Mouse (Mus musculus) brown adipose tissue, adult 24 weeks (tissue): ENCODE measurements around the gene Nr1i2. TPM values are rescaled to one million over a fixed set of nuclear protein-coding genes. Genes with fewer than 3 reads are reported as not detected.
"Not testable (repeated sequence)": the region's sequence is repeated elsewhere in the genome, so short reads cannot be mapped to it uniquely, and the experiment has no call there.

Source experiments
- H3K27ac ChIP-seq: fragments of 200-500 bp; replicated peaks from 2 replicates; pipeline ENCODE4 v1.5.1; 2012; ENCODE audit warnings: low read depth, mild to moderate bottlenecking, low read length
- H3K4me1 ChIP-seq: fragments of 200-500 bp; 2 replicates; pipeline ENCODE4 v1.6.1; 2012; ENCODE audit warnings: low read length, mixed read lengths; ENCODE audit not compliant: control insufficient read depth, insufficient read depth, insufficient read length
- H3K4me3 ChIP-seq: fragments of 200-500 bp; 2 replicates; pipeline ENCODE4 v1.5.1; 2012; ENCODE audit warnings: low read depth, mild to moderate bottlenecking, low read length, moderate library complexity; ENCODE audit not compliant: insufficient read depth
- polyA plus RNA-seq: library from polyadenylated mRNA; stranded (reverse); fragments of >200 nt; gene quantifications from 2 replicates; pipeline ENCODE4 v1.2.4, GENCODE M21; 2012; ENCODE audit not compliant: missing spikeins, insufficient read depth, insufficient read length

Nr1i2 gene
- polyA plus RNA-seq, 1 experiment = not detected

- H3K27ac ChIP-seq = no peak overlapping the region
- H3K4me3 ChIP-seq = no peak overlapping the region
- H3K4me1 ChIP-seq = no peaks in the 10 kb centered on the region
Observed at GRCm38 (mm10) chr16:38272483-38272882, 22.1 kb downstream of the Nr1i2 start.

- Histone ChIP-seq H3K27ac (no peak overlapping the region), H3K4me3 (no peak overlapping the region), H3K4me1 (no peaks in the 10 kb centered on the region)
Observed at GRCm38 (mm10) chr16:38271601-38272000, 23.0 kb downstream of the Nr1i2 start.

GRCm38 (mm10) chr16:38255927-38256326 lies 38.7 kb downstream of the Nr1i2 start:
- H3K4me1 ChIP-seq = no peaks in the 10 kb centered on the region
- H3K4me3 ChIP-seq = no peak overlapping the region
- no peak overlapping the region for H3K27ac ChIP-seq

GRCm38 (mm10) chr16:38255107-38255506 lies 39.5 kb downstream of the Nr1i2 start:
- Histone ChIP-seq H3K4me3 (no peak overlapping the region), H3K27ac (no peak overlapping the region)

GRCm38 (mm10) chr16:38254001-38254400 lies 40.6 kb downstream of the Nr1i2 start:
- no peak overlapping the region for H3K27ac ChIP-seq
- no peak overlapping the region for H3K4me3 ChIP-seq
- no peaks in the 10 kb centered on the region for H3K4me1 ChIP-seq

More at GRCm38 (mm10) chr16:38255107-38255506, 39.5 kb downstream of the Nr1i2 start:
- H3K4me1 ChIP-seq = no peaks in the 10 kb centered on the region

- Histone ChIP-seq H3K4me1 (no peaks in the 10 kb centered on the region), H3K4me3 (no peak overlapping the region), H3K27ac (no peak overlapping the region)
Observed at GRCm38 (mm10) chr16:38250467-38250866, 44.2 kb downstream of the Nr1i2 start.

GRCm38 (mm10) chr16:38248331-38248961 lies 46.2 kb downstream of the Nr1i2 start:
- H3K4me3 ChIP-seq = no peak overlapping the region
- H3K4me1 ChIP-seq = no peaks in the 10 kb centered on the region
- no peak overlapping the region for H3K27ac ChIP-seq

GRCm38 (mm10) chr16:38245849-38246585 lies 48.6 kb downstream of the Nr1i2 start:
- no peak overlapping the region for H3K4me3 ChIP-seq
- H3K27ac ChIP-seq = no peak overlapping the region
- H3K4me1 ChIP-seq = no peaks in the 10 kb centered on the region

GRCm38 (mm10) chr16:38245379-38245778 lies 49.2 kb downstream of the Nr1i2 start:
- no peak overlapping the region for H3K27ac ChIP-seq
- H3K4me1 ChIP-seq = no peaks in the 10 kb centered on the region
- no peak overlapping the region for H3K4me3 ChIP-seq

- Histone ChIP-seq H3K4me1 (no peaks in the 10 kb centered on the region), H3K27ac (no peak overlapping the region), H3K4me3 (no peak overlapping the region)
Observed at GRCm38 (mm10) chr16:38244111-38244510, 50.5 kb downstream of the Nr1i2 start.

GRCm38 (mm10) chr16:38240167-38240566 lies 54.5 kb downstream of the Nr1i2 start:
- Histone ChIP-seq H3K4me3 (no peak overlapping the region), H3K4me1 (no peaks in the 10 kb centered on the region), H3K27ac (no peak overlapping the region)

- H3K4me3 ChIP-seq = no peak overlapping the region
- no peak overlapping the region for H3K27ac ChIP-seq
- no peaks in the 10 kb centered on the region for H3K4me1 ChIP-seq
Observed at GRCm38 (mm10) chr16:38239729-38240128, 54.9 kb downstream of the Nr1i2 start.

GRCm38 (mm10) chr16:38236936-38237585 lies 57.6 kb downstream of the Nr1i2 start:
- H3K4me3 ChIP-seq = no peak overlapping the region
- no peaks in the 10 kb centered on the region for H3K4me1 ChIP-seq
- H3K27ac ChIP-seq = no peak overlapping the region

- H3K4me1 ChIP-seq, H3K4me3 ChIP-seq, H3K27ac ChIP-seq: not testable (repeated sequence)
Observed at GRCm38 (mm10) chr16:38222491-38222890, 72.1 kb downstream of the Nr1i2 start.

- H3K4me3 ChIP-seq = no peak overlapping the region
- H3K27ac ChIP-seq = no peak overlapping the region
- no peaks in the 10 kb centered on the region for H3K4me1 ChIP-seq
Observed at GRCm38 (mm10) chr16:38205272-38205671, 89.4 kb downstream of the Nr1i2 start.
